Mouse (Mus musculus) retina, postnatal 1 day (tissue): ENCODE results near the gene Limd1.

Experiments used
- DNase-seq: peaks from one replicate; pipeline ENCODE4 v3.0.0-alpha.2; 2012

Gene Limd1

DNA sequence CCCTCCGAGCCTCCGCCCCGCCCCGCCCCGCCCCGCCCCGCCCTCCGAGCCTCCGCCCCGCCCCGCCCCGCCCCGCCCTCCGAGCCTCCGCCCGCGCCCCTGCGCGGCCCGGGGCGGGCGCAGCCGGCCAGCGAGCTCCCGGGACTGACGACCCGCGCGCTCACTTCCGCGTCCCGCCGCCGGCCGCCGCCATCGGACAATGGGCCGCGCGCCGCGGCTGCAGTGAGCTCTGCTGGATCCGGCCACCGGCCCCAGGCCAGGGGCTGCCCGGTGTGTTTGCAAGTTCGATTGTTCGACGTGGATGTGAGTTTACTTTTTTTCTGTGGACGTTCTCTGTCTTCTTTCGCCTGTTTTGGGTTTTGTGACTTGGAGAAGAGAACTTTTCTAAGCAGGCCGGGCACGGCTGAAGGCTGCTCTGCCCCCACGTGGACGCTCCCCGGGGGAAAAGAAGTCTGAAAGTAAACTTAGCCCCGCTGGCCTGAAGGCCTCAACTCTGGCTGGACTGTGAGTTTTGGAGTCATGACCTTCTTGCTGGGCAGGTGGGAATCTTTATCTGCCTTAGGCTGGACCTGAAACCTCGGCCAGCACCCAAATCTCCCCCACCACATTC, at the start of gene Limd1:
Gene Limd1, plus strand, starts transcription at position 121 of the 610 bp plus-strand sequence.
- peak; percentile 80 for DNase-seq

GRCm38 (mm10) chr9:123429863-123430262, 48.6 kb upstream of the Limd1 start:
- DNase-seq = no peak

DNA sequence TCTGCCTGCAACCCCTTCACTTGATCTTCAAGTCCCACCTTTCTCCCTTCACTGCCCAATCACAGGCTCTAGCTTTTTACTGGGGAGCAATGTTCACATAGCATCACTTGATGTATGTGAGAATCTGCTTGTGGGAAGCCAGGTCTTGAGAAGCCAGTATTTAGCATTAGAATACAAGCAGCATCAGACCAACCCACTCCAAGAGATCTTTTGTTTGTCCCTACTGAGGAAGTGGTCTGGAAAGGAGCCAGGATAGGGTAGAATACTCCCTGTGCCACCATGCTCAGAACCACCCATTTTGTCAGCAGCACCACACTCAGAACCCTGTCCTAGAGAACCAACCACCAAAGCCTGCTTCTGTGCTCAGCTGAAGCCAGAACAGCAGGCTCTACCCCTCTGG, 47.5 kb upstream of the Limd1 start:
- no peak for DNase-seq

- no peak for DNase-seq
These were observed 40.3 kb upstream of the Limd1 start for GRCm38 (mm10) chr9:123438223-123438622.

- DNase-seq = no peak
These were observed 38.1 kb upstream of the Limd1 start for GRCm38 (mm10) chr9:123440230-123441058.

- peak; percentile 12 for DNase-seq
These were observed 31.4 kb upstream of the Limd1 start for GRCm38 (mm10) chr9:123447101-123447500.

GRCm38 (mm10) chr9:123448594-123448993, 29.9 kb upstream of the Limd1 start:
- no peak for DNase-seq

DNA sequence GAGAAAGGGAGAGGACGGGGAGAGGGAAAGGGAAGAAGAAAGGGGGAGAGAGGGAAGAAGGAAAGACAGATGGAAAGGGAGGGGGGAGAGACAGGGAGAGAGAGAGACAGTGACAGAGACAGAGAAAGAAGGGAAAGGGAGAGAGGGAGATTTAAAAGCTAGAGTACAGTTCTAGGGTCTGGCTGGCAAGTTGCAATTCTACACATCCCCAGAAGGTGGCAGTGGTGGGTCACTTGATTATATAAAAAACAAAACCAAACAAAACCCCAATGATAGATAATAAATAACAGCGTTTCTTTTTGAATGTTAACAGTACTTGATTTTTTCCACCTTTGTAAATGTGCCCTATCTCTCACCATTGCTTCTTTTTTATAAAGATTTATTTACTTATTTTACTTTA, 28.3 kb upstream of the Limd1 start:
- peak; percentile 57 for DNase-seq

- DNase-seq = no peak
These were observed 26.7 kb upstream of the Limd1 start for GRCm38 (mm10) chr9:123451772-123452171.

DNA sequence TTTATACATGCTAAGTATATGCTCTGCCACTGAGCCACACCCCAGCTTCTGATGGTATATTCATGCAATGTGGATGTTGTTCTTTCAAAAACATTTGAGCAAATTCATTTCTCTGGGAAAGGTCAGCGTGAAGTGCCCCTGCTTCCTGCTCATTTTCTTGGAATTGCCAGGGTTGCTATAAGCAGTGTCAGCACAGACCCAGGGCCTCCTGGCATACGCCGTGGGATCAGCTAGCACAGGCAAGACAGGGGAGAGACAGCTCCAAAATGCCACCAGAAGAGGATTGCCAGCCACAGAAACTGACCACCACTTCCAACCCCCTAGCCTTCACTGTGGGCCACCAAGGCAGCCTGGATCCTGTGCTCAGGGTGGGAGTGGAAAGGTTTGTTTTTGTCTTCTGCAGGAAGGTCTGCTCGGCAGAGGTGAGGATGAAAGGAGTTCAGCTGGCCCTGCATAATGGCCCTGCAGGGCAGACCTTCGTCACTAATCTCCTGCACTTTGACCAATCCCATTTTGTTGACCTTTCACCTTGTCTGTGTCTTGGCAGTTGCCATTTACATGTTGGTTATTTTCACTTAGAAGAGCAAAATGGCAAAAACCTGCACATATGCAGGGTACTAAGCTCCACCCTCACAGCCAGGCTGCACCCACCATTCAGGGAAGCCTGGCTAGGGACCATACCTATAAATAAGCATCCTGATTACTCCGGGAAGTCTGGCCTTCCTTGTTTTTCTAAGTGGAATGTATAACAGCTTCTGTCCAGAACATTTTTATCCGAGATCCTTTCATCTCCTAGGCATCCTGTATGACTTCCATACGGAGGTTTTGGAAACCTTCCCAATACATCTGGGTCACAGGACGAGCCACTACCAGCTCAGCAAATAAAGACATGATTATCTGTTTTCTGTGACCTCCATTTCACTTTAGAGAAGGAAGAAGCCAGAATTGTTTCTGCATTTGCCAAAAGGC, 21.6 kb upstream of the Limd1 start:
- DNase-seq = no peak

DNA sequence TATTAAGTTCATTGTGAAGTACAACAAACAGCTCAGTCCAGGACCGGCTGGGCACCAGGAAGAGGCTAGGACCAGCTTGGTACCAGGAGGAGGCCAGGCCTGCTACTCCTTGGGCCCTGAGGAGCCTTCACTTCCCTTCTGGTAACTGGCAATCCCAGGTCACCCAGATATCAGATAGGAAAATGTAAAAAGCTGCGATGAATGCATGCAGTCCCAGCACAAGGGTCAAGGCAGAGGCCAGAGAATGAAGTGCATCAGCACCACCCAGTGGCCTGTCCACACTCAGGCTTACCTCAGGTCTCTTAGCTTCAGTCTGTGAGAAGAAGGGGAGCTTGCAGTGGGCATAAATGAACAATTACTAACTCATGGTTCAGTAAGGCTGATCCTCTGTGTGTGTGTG, 20.9 kb upstream of the Limd1 start:
- DNase-seq = peak; percentile 13

DNA sequence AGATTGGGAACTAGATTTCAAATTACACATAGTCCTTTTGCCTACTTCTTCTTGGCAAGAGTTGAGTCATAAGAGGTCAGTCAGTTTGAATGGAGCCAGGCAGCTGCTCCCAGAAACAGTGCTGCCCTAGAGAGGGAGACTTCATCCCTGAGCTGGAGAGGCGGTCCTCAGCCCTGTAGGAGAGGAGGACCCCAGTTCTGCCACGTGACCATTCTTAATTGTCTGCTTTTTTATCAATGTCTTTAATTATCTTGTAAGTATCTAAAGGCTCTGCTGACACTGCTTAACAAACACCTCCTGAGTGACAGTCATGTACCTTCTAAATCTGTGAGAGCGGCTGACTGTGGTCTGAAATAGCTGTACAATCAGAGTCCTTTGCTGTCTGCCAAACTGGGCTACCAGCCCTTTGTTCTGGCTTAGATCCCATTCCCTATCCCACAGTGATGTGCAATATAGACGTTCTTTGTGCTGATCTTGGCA, 11.3 kb upstream of the Limd1 start:
- no peak for DNase-seq

- no peak for DNase-seq
These were observed 10.0 kb upstream of the Limd1 start for GRCm38 (mm10) chr9:123468406-123469085.

DNA sequence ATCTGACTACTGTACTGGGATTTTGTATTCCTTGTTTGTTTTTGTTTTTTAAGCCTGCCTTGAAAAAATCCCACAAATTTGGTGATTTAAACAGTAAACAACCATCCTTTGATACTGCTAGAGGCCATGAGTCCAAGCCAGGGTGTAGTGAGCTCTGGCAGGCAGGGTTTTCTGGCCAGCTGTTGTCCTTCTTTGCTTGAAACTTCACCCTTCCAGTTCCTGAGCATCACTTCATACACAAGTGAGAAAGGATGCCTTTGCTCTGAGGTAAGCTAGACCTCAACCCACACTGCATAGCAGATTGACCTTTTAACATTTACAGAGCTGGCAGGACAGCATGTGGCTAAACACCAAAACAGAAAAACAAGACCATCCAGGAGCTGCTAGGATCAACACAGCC, 9.4 kb upstream of the Limd1 start:
- no peak for DNase-seq

- peak; percentile 10 for DNase-seq
These were observed 5.1 kb upstream of the Limd1 start for GRCm38 (mm10) chr9:123473377-123473776.

DNA sequence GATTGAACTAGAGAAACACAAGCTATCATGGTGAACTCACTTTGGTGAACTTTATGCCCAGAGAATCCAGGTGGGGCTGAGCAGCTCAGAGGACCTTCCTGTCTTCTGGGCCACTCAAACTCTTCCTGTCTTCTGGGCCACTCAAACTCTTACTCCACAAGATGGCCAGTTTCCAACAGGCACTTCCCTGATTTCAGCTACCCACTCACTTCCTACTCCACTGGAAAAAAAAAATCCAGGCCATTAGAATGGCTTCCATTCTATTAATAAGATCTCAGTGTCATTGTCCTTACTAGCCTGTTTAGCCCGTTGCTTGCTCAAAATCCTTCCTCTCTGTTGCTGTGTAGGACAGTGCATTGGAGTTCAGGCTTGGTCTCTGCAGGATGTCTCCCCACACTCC, 2.9 kb upstream of the Limd1 start:
- DNase-seq = no peak

DNA sequence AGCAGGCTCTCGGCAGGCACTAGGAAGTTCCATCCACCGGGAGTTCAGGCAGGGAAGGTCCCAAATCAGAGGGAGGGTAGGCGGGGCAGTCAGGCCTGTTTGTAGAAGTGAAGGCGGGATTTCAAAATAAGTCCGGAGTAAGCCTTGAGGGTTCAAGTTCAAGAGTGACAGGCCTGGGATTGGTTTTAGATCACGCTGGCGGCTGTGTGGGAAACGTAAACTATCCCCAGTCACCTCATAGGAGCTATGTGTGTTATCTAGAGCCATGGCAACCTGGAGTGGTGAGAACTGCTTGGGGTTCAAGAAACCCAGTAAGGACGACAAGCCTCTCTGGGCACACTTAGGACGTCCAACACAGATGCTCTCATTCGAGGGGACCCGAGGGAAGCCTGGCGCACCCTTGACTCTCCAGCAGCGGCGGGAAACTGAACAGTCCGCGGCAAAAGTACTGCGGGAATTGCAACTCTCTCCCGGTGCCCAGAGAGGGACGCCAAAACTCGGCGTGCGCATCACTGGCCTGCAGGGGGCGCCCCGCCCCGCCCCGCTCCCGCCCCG, 398 bp upstream of the Limd1 start:
- DNase-seq = peak; percentile 72

DNA sequence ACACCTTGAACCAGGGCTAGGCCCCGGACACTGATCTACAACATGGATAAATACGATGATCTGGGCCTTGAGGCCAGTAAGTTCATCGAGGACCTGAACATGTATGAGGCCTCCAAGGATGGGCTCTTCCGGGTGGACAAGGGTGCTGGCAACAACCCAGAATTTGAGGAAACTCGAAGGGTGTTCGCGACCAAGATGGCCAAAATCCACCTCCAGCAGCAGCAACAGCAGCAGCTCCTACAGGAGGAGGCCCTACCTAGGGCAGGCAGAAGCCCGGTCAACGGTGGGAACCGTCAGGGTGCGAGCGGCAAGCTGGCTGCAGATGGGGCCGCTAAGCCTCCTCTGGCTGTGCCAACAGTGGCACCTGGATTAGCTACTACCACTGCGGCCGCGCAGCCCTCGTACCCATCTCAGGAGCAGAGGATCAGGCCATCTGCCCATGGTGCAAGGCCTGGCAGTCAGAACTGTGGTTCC, 727 bp downstream of the Limd1 start:
- peak; percentile 51 for DNase-seq

- no peak for DNase-seq
These were observed 1.4 kb downstream of the Limd1 start for GRCm38 (mm10) chr9:123479876-123480252.

DNA sequence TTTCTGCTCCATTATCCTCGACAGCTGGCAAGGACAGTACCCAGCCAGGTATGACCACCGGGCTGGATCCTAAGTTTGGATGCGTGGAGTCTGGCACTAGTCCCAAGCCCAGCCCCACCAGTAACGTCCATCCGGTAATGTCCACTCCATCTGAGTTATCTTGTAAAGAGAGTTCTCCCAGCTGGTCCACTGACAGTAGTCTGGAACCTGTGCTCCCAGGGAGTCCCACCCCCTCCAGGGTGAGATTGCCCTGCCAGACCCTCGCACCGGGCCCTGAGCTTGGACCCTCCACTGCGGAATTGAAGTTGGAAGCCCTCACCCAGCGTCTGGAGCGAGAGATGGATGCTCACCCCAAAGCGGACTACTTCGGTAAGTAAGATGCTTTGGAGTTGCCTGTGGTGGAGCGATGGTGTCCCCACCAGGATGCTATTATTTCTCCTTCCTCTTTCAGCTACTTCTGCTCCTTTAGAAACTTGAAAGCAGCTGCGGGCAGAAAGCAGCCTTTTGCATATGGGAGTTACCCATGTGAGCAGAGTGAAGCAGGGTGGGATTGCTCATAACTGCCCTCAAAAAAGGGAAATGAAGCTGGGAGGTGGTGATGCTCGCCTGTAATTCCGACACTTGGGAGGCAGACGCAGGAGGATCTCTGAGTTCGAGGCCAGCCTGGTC, 1.9 kb downstream of the Limd1 start:
- no peak for DNase-seq

GRCm38 (mm10) chr9:123481136-123481535, 2.6 kb downstream of the Limd1 start:
- DNase-seq = no peak

DNA sequence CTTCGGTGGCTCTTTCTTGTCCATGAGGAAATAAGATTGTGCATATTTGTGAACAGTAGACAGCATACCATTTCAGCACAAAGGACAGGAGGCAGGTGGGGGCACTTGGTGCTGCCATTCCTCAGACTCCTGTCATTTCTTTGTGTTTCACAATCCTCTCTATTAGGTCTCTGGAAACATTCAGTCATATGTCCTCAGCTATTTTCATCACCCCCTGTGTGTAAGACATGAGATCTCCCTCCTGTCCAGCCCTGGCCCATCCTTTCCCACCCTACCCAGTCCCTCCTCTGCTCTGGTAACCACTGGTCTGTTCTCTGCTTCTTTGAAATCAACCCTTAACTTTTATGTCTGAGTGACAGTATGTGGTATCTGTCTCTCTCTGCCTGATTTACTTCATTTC, 5.1 kb downstream of the Limd1 start:
- DNase-seq = no peak
